13 mouse cellular contexts compared by ENCODE assay signal in genomic region chr15:102147674-102148402, GRCm38 (mm10). TPM values are rescaled to one million over a fixed set of nuclear protein-coding genes. Genes with fewer than 3 reads are reported as not detected.
DNase-seq lines count a peak whose midpoint lies in the region; ATAC-seq and TF ChIP-seq lines count a peak whose summit lies in the region.
"Had no signal": no experiment of that assay in that cellular context is flagged by ENCODE, and none has a peak within 500 bp of the region (broad histone marks: within the 10 kb centered on the region; RNA-seq: fewer than 3 reads in every experiment).

No protein-coding gene starts in this region.

- peaks cover 68% of the 10 kb centered on the region for H3K4me1 ChIP-seq in liver, embryonic 13.5 days (replicated peaks)
- peaks cover 32% of the 10 kb centered on the region for H3K4me1 ChIP-seq in liver, embryonic 11.5 days (replicated peaks; ENCODE audit: control insufficient read depth, insufficient read depth, low read length)
- peaks cover 32% of the 10 kb centered on the region for H3K4me1 ChIP-seq in intestine, embryonic 16.5 days (ENCODE audit: control insufficient read depth, insufficient read depth, low read length)

- H3K9ac ChIP-seq in liver, embryonic 13.5 days: peak overlapping the region; percentile 33; the same call in 1 of the 2 replicates
- no peak overlapping the region for H3K9ac ChIP-seq in liver, embryonic 11.5 days (ENCODE audit: low read depth, low read length)
- H3K9ac ChIP-seq in intestine, embryonic 16.5 days (ENCODE audit: low read depth, low read length): peak overlapping the region; percentile 17; the same call in 1 of the 2 replicates
- H3K9ac ChIP-seq: midbrain, embryonic 13.5 days; neural tube, embryonic 15.5 days had no signal

- H3K36me3 ChIP-seq in liver, embryonic 13.5 days: no peaks in the 10 kb centered on the region
- H3K36me3 ChIP-seq in liver, embryonic 11.5 days (ENCODE audit: control insufficient read depth, insufficient read depth, low read length): no peaks in the 10 kb centered on the region
- H3K36me3 ChIP-seq in intestine, embryonic 16.5 days (ENCODE audit: control insufficient read depth, insufficient read depth, low read length): no peaks in the 10 kb centered on the region
- H3K36me3 ChIP-seq: midbrain, embryonic 13.5 days; neural tube, embryonic 15.5 days had no signal

- TF ChIP-seq CTCF in gastrocnemius, adult 2 months (IDR thresholded peaks at IDR 0.05): no peak

- no peak overlapping the region for H3K27ac ChIP-seq in gastrocnemius, adult 2 months
- H3K27ac ChIP-seq in liver, embryonic 13.5 days: no peak overlapping the region
- no peak overlapping the region for H3K27ac ChIP-seq in liver, embryonic 11.5 days (ENCODE audit: low read depth, low read length)
- no peak overlapping the region for H3K27ac ChIP-seq in intestine, embryonic 16.5 days (ENCODE audit: low read length)
- H3K27ac ChIP-seq: heart, adult 2 months; left cerebral cortex, adult 2 months; midbrain, embryonic 13.5 days; neural tube, embryonic 15.5 days had no signal

- peaks cover 34% of the 10 kb centered on the region for H3K27me3 ChIP-seq in liver, embryonic 13.5 days
- peaks cover 29% of the 10 kb centered on the region for H3K27me3 ChIP-seq in liver, embryonic 11.5 days (replicated peaks; ENCODE audit: control insufficient read depth, insufficient read depth, low read length)
- peaks cover 14% of the 10 kb centered on the region for H3K27me3 ChIP-seq in intestine, embryonic 16.5 days (replicated peaks; ENCODE audit: control insufficient read depth, insufficient read depth, low read length)

- H3K4me2 ChIP-seq in liver, embryonic 13.5 days: no peak overlapping the region
- no peak overlapping the region for H3K4me2 ChIP-seq in liver, embryonic 11.5 days
- H3K4me2 ChIP-seq in intestine, embryonic 16.5 days (ENCODE audit: low read depth, low read length): no peak overlapping the region
- H3K4me2 ChIP-seq: midbrain, embryonic 13.5 days; neural tube, embryonic 15.5 days had no signal

- intact Hi-C loops in gastrocnemius, adult 2 months (cut with DNase I): loop anchor here (2.0 to 5.0 kb wide), 2 partner anchors 27 to 36 kb away; no protein-coding TSS in a partner anchor

- peak overlapping the region; percentile 68 for H3K4me3 ChIP-seq in gastrocnemius, adult 2 months
- H3K4me3 ChIP-seq in liver, embryonic 13.5 days (replicated peaks): no peak overlapping the region
- H3K4me3 ChIP-seq in liver, embryonic 11.5 days (ENCODE audit: low read depth, low read length): no peak overlapping the region
- no peak overlapping the region for H3K4me3 ChIP-seq in intestine, embryonic 16.5 days (ENCODE audit: low read length)
- H3K4me3 ChIP-seq: heart, adult 2 months; left cerebral cortex, adult 2 months; midbrain, embryonic 13.5 days; neural tube, embryonic 15.5 days had no signal

- no peak for ATAC-seq in liver, embryonic 13.5 days (ENCODE audit: low read depth)
- no peak for ATAC-seq in liver, embryonic 11.5 days (replicated peaks; ENCODE audit: low FRiP score)
- ATAC-seq in CD4-positive, CD25-positive, alpha-beta regulatory T cell, adult 4 months: peak; percentile 28
- ATAC-seq in intestine, embryonic 16.5 days: no peak
- ATAC-seq: midbrain, embryonic 13.5 days had no signal

- 46% methylated on average over 16 of the region's 16 CpGs for WGBS in liver, embryonic 13.5 days (ENCODE audit: insufficient replicate concordance)
- WGBS in liver, embryonic 11.5 days: 52% methylated on average over 16 of the region's 16 CpGs
- WGBS in intestine, embryonic 16.5 days: 63% methylated on average over 16 of the region's 16 CpGs

- no peaks in the 10 kb centered on the region for H3K9me3 ChIP-seq in liver, embryonic 13.5 days (replicated peaks)
- H3K9me3 ChIP-seq in liver, embryonic 11.5 days (ENCODE audit: control insufficient read depth, low read length): no peaks in the 10 kb centered on the region
- H3K9me3 ChIP-seq in intestine, embryonic 16.5 days (ENCODE audit: control insufficient read depth, low read length): no peaks in the 10 kb centered on the region
- H3K9me3 ChIP-seq: midbrain, embryonic 13.5 days; neural tube, embryonic 15.5 days had no signal

- DNase-seq in gastrocnemius, adult 2 months: no peak
- no peak for DNase-seq in gastrocnemius, adult 18-20 months (ENCODE audit: low spot score)
- DNase-seq in liver, embryonic 13.5 days: no peak
- no peak for DNase-seq in liver, embryonic 11.5 days (ENCODE audit: low spot score)
- no peak for DNase-seq in spleen, postnatal 10 days (ENCODE audit: low spot score in 2 of 2)
- no peak for DNase-seq in cerebellum, adult 11-12 months

RNA-seq across cellular contexts. Expression of gene Soat2, which starts 2.5 kb away (rescaled TPM):
- under 1 TPM in 1 of 2 experiments, not detected in 1; 0.14 TPM for total RNA-seq in gastrocnemius, adult 2 months (2021)
- total RNA-seq in gastrocnemius, adult 18-20 months (2021): under 1 TPM in 1 of 2 experiments, not detected in 1; 0.09 TPM
- polyA plus RNA-seq in liver, embryonic 13.5 days (2015; fragmentation: Nextera tagmentation; extraction: Ambion mirVana): 31.0 and 31.3 TPM in 2 replicates
- 31.4 and 36.2 TPM in 2 replicates for polyA plus RNA-seq in liver, embryonic 11.5 days (2014; fragmentation: Nextera tagmentation; extraction: Ambion mirVana)
- polyA plus RNA-seq in CD4-positive, CD25-positive, alpha-beta regulatory T cell, adult 4 months (2017; shearing (Covaris generic)): 1 to 10 TPM in 1 of 2 experiments, under 1 TPM in 1; 0.69 to 1.0 TPM
- polyA plus RNA-seq in intestine, embryonic 16.5 days (2015; fragmentation: Nextera tagmentation; extraction: Ambion mirVana): 25.0 and 31.2 TPM in 2 replicates
- total RNA-seq: heart, postnatal 36 days had no signal
- polyA plus RNA-seq: midbrain, embryonic 13.5 days had no signal

RNA-seq across cellular contexts. Expression of gene Igfbp6, which starts 3.7 kb away (rescaled TPM):
- total RNA-seq in gastrocnemius, adult 2 months (2021): 10 to 100 TPM; 34.3 to 87.7 TPM
- total RNA-seq in gastrocnemius, adult 18-20 months (2021): 10 to 100 TPM; 32.2 to 50.3 TPM
- 1.1 and 1.2 TPM in 2 replicates for polyA plus RNA-seq in liver, embryonic 13.5 days (2015; fragmentation: Nextera tagmentation; extraction: Ambion mirVana)
- 0.77 and 1.1 TPM in 2 replicates for polyA plus RNA-seq in liver, embryonic 11.5 days (2014; fragmentation: Nextera tagmentation; extraction: Ambion mirVana)
- polyA plus RNA-seq in CD4-positive, CD25-positive, alpha-beta regulatory T cell, adult 4 months (2017; shearing (Covaris generic)): under 1 TPM in 1 of 2 experiments, not detected in 1; 0.60 TPM
- 11.8 and 11.9 TPM in 2 replicates for polyA plus RNA-seq in intestine, embryonic 16.5 days (2015; fragmentation: Nextera tagmentation; extraction: Ambion mirVana)

RNA-seq across cellular contexts. Expression of gene Spryd3, which starts 11.8 kb away (rescaled TPM):
- 1 to 10 TPM; 4.4 to 5.8 TPM for total RNA-seq in gastrocnemius, adult 2 months (2021)
- 1 to 10 TPM; 4.9 to 7.7 TPM for total RNA-seq in gastrocnemius, adult 18-20 months (2021)
- 13.1 and 13.7 TPM in 2 replicates for polyA plus RNA-seq in liver, embryonic 13.5 days (2015; fragmentation: Nextera tagmentation; extraction: Ambion mirVana)
- polyA plus RNA-seq in liver, embryonic 11.5 days (2014; fragmentation: Nextera tagmentation; extraction: Ambion mirVana): 15.1 and 18.7 TPM in 2 replicates
- 10 to 100 TPM; 28.8 to 65.3 TPM for polyA plus RNA-seq in CD4-positive, CD25-positive, alpha-beta regulatory T cell, adult 4 months (2017; shearing (Covaris generic))
- 27.5 and 28.0 TPM in 2 replicates for polyA plus RNA-seq in intestine, embryonic 16.5 days (2015; fragmentation: Nextera tagmentation; extraction: Ambion mirVana)

RNA-seq across cellular contexts. Expression of gene Tns2, which starts 47.6 kb away (rescaled TPM):
- 10 to 100 TPM; 39.1 to 44.1 TPM for total RNA-seq in gastrocnemius, adult 2 months (2021)
- 10 to 100 TPM; 31.3 to 31.6 TPM for total RNA-seq in gastrocnemius, adult 18-20 months (2021)
- polyA plus RNA-seq in liver, embryonic 13.5 days (2015; fragmentation: Nextera tagmentation; extraction: Ambion mirVana): 4.4 and 5.0 TPM in 2 replicates
- polyA plus RNA-seq in liver, embryonic 11.5 days (2014; fragmentation: Nextera tagmentation; extraction: Ambion mirVana): 13.2 and 17.8 TPM in 2 replicates
- polyA plus RNA-seq in CD4-positive, CD25-positive, alpha-beta regulatory T cell, adult 4 months (2017; shearing (Covaris generic)): 1 to 10 TPM; 1.1 to 2.3 TPM
- polyA plus RNA-seq in intestine, embryonic 16.5 days (2015; fragmentation: Nextera tagmentation; extraction: Ambion mirVana): 26.4 and 28.6 TPM in 2 replicates

RNA-seq across cellular contexts. Expression of gene Zfp740, which starts 55.2 kb away (rescaled TPM):
- total RNA-seq in gastrocnemius, adult 2 months (2021): 10 to 100 TPM; 26.8 to 29.6 TPM
- 10 to 100 TPM; 24.0 to 29.0 TPM for total RNA-seq in gastrocnemius, adult 18-20 months (2021)
- polyA plus RNA-seq in liver, embryonic 13.5 days (2015; fragmentation: Nextera tagmentation; extraction: Ambion mirVana): 14.8 and 21.8 TPM in 2 replicates
- polyA plus RNA-seq in liver, embryonic 11.5 days (2014; fragmentation: Nextera tagmentation; extraction: Ambion mirVana): 38.1 and 38.3 TPM in 2 replicates
- polyA plus RNA-seq in CD4-positive, CD25-positive, alpha-beta regulatory T cell, adult 4 months (2017; shearing (Covaris generic)): 10 to 100 TPM; 27.6 to 28.2 TPM
- 33.6 and 35.3 TPM in 2 replicates for polyA plus RNA-seq in intestine, embryonic 16.5 days (2015; fragmentation: Nextera tagmentation; extraction: Ambion mirVana)

Comparison
In these comparisons a context has a peak if more than half of its experiments do, and no peak if none do; other contexts are left out.
1. RNA of gene Soat2, which starts 2.5 kb away (polyA plus RNA-seq): 31.4 to 36.2 TPM in liver, embryonic 11.5 days, 31.0 to 31.3 TPM in liver, embryonic 13.5 days and 25.0 to 31.2 TPM in intestine, embryonic 16.5 days; 0.69 to 1.0 TPM in CD4-positive, CD25-positive, alpha-beta regulatory T cell, adult 4 months; every median in the first group is over 10 times any median in the second.